Mouse (Mus musculus): Measurements from ENCODE around the gene Psma5.

Gene Psma5

DNA sequence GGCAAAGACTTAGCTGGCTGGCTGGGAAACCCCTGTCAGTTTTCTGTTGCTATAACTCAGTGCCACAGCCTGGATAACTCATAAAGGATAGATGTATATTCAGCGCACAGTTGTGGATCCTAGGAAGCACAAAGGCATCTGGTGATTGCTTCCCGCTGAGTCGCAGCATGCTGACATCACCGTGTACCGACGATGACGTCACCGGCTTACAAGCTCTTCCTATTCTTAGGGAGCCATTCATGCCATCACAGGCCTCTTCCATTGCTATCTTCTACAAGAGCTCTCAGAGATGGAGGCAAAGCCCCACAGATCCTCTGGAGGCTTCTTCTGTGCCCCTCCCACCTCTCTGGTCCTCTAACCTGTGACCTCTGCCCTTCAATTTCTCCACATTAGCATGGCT lies 47.0 kb downstream of the Psma5 start:
- intact Hi-C loops (cut with DNase I): no loop called here

DNA sequence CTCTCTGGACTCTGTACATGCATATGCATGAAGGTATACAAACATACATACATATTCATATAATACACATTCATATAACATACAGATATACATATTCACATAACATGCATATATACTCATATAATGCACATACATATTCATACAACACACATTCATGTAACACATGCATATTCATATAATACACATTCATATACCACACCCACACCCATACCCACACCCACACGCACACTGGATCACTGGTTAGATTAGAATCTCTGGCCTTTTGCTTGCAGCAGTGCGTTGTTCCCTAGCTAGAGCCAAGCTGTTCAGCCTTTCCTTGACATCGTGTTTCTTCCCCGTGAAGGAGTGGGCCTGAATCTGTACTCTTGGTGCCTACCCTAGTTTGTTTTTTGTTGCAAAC lies 48.0 kb downstream of the Psma5 start:
- intact Hi-C loops (cut with DNase I): no loop called here

DNA sequence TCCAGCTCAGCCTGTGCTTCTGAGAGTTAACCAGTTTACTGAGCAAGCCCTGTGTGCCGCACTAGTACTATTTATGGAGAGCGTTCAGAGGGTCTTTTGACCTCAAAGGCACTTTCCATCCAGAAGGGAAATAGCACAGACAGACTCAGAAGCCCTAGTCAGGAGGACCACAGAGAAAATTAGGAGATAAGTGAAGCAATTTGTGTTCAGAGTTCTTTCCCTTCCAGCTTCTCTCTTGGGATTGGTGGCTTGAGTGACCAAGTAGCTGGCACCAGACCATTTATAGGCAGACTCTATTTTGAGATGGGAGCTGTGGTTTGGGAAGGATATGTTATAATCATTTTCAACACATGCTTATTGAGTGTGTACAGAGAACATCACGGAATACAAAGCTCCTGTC lies 49.7 kb downstream of the Psma5 start:
- intact Hi-C loops (cut with DNase I): no loop called here

DNA sequence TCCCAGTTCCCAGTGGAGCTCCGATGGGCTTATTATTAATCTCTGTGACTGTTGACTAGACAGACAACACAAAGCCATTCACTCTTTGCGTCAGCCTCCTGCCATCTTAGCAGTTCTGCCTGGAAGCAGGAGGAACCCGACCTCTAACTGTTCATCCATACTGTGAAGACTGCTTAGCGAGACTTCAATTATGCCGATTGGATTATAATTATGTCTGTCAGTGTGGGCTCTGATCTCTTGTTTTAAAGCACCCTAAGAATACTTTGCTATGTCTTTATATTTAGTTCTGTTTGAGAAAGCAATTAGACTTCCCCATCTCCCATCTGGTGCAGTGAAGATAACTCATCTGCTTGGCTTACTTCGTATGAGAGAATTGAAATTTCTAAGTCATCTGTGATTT lies 50.8 kb downstream of the Psma5 start:
- intact Hi-C loops (cut with DNase I): no loop called here

DNA sequence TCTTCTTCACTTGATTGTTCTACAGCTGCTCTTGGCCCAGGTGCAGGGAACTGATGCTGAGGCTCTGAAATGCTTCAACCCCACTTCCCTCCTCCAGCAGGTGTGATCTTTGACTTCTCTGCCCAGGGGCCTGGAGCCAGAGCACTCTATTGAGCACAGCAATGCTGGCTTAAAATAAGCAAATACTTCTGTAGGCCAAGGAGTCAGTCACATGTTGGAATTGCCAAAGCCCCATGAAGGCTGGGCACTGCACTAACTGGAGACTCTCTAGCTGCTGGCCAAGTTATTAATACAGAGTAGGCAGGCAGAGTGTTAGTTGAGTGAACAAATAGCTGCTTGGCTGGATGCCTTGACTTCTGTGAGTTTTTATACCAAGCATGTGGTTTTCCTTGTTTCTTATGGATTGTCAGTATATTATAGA lies 54.2 kb downstream of the Psma5 start:
- intact Hi-C loops (cut with DNase I): no loop called here

DNA sequence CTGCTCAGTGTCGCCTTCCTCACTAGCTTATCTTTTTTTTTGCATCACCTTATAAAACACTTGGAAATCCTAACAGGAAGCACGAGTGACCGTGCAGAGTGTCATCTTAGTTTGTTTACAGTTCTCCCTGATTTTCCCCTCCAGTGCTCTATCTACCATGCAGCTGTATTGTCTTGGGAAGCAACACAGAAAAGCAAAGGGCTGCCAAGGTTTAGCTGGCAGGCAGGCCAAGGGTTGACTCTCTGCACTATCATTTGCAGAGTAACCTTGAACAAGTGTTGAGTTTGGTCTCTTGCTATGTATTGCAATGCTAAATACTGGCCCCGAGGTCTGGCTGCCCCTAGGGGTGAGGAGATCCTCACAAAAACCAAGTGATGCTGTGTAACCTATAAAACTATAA lies 55.0 kb downstream of the Psma5 start:
- intact Hi-C loops (cut with DNase I): no loop called here

DNA sequence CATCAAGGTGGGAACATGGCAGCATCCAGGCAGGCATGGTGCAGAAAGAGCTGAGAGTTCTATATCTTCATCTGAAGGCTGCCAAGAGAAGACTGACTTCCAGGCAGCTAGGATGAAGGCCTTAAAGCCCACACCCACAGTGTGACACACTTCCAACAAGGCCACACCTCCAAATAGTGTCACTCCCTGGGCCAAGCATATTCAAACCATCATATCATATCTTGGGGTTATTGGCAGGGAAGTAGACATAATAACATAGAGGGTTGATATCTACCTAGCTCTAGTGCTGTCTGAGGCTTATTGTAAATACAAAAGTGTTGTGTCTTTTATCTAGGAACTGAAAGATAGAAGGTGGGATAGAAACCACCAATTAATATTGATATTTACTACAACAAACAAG lies 55.7 kb downstream of the Psma5 start:
- intact Hi-C loops (cut with DNase I): no loop called here

DNA sequence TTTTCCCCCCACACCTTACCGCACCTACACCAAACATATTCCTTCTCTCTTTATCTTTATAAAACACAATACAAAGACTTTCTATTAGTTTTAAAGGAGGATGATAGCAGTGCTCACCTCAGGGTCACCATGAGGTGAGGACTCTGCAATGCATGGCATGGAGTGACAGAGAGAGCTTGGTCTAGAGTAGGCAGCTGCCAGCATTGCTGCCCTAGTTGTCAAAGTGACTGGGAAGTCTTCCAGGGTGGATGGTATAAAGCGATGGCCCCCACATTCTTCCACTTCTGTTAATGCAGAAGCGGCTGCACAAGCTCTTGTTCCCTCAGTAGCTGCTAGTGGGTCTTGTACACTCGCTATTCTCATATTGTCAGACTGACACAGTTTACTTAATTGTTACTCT lies 56.4 kb downstream of the Psma5 start:
- intact Hi-C loops (cut with DNase I): no loop called here

DNA sequence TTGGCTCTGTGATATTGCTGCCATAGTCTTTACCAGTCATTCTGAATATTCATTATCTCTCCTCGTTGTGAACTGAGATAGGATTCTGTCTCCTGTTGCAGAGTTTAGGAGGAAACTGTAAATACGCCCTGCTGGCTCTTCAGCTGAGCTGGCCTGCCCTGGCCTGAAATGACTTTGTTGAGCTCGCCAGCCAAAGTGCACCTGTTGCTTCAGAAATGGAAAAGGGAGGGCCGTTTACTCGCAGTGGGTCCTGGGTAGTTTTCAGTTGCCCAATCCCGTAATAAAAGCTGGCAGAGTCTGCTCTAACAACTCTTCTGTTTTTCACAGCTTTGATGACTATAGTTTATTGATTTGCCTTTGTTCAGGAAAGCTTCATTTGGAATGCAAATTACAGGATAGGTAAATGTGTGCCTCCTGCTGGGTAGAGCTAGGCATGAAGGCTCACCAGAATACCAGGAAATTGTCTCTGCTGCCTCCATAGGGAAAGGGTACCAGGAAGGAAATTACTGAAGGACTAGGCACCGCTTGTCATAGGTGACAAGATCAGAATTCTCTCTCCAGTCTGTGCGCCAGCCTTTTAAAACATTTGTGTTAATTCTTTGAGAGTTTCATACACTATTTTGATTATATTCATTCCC lies 57.4 kb downstream of the Psma5 start:
- intact Hi-C loops (cut with DNase I): no loop called here

DNA sequence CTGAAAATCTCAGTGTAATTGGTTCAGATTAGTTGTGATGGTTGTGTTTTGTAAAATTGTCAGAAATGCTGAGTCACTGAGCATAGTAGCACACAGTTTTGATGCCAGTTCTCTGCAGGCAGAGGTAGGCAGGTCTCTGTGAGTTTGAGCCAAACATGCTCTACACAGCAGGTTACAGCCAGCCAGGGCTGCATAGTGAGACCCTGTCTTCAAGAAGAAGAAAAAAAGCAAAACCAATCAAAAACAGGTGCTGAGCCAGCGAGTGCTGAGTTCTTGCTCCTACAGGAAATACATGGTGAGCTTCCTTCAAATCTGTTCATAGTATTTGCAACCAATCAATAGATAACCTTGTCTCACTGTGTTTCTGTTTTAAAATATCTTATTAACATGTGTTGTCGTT lies 61.8 kb downstream of the Psma5 start:
- intact Hi-C loops (cut with DNase I): no loop called here

DNA sequence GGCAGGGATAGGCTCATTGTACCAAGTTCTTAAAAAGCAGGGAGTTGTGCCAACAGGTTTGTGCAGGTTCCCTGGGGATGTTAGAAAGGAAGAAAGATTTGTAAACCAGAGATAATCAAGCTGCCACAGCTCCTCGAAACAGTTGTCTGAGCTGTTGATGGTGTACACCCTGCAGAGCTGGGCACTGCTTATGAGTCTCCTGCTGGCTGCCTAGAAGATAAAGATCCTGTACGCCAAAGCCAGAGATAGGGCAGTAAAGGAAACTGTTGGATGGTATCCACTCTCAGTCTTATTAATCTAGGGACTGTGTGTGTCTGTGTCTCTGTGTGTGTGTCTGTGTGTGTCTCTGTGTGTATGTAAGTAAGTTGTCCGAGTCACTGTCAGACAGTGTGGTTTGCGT lies 64.9 kb downstream of the Psma5 start:
- intact Hi-C loops (cut with DNase I): no loop called here

DNA sequence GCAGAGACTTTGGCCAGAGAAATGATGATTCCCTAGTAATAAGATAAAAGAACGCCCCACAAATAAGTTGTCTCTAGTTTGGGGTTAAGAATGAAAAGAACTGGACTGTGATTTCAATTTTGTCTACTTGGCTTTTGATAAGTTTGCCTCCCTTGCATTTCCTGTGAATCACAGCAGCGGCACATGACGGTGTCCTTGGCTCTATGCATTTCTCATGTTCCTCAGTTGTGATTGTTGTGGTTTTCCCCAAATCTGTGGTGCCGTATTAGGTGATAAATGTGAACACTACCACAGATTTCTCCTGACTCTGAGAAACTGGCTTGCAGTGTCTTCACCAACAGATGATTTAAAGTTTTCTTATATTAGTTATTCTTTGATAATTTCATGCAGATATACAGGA lies 65.4 kb downstream of the Psma5 start:
- intact Hi-C loops (cut with DNase I): no loop called here

DNA sequence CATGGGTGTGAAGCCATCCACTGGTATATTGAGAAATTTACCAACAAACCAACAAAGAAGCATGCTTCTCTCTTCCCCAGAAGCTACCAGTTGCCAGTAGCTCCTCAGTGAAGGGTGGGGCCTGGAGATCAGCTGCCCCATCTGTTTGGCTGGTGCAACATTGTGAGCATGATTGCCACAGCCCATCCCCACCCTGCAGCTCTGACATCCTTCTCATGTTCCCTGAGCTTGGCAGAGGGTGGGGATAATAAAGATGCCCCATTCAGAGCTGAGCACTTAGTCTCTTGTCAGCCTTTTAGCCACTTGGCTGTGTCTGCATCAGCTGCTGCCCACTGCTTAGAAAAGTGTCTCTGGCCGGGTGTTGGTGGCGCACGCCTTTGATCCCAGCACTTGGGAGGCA lies 66.2 kb downstream of the Psma5 start:
- intact Hi-C loops (cut with DNase I): no loop called here

DNA sequence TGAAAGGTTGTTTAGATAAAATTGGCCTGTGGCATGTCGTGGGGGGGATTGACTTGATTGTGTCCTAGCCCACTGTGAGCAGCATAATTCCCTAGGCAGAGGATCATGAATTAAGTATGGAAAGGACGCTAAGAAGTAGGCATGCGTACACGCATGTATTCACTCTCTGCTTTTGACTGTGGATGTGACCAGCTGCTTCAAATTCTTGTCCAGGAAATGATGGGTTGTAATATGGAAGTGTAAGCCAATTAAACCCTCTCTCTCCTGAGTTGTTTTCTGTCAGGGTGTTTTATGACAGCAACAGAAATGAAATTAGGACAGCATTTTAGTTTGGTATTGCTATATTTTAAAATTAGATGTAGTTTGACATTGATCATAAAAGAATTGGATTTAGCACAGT lies 68.1 kb downstream of the Psma5 start:
- intact Hi-C loops (cut with DNase I): no loop called here

DNA sequence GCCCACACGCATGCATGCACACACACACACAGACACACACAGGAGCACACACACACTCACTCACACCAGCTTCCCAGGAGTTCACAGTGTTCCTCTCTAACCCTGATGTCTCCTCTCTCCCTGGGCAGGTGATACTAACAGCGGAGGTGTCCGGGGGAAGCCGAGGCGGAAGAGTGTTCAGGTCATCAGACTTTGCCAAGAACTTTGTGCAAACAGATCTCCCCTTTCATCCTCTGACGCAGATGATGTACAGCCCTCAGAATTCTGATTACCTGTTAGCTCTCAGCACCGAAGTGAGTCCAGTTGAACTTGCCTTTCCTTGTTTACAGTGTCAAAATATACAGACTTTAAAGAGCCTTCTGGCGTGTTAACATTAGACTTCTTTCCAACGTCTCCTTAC lies 68.8 kb downstream of the Psma5 start:
- intact Hi-C loops (cut with DNase I): no loop called here

DNA sequence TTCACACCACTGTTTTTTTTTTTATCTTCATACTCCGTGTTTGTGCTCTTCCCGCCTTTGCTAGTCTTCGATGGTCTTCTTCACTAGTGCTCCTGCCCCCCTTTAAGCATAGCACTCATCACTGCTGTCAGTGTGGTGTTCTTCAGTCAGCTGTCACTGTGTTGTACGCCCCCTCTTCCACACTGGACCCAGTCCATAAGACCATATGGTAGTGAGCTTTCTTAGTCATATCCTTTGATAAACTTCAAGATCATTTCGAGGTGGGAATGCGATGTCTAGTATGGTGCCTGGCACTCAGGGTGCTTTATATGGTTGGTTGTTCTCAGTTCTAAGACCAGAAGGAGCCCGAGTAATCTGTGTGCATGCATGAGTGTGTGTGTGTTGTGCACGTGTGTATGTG lies 70.5 kb downstream of the Psma5 start:
- intact Hi-C loops (cut with DNase I): no loop called here

DNA sequence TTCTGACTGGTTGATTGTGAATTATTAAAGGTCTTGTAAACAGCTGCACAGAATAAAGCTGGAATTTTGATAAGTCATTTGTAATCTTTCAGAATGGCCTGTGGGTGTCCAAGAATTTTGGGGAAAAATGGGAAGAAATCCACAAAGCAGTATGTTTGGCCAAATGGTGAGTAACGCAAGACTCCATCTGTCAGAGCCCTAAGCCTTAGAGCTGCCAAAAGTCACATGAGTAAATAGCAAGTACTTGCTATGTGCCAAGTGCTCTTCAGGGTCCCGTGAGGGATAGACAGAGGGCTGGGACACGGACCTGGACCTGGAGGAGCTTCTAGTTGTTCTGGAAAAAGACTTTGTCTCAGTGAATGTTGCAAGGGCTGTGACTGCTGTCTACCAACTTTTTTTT lies 71.2 kb downstream of the Psma5 start:
- intact Hi-C loops (cut with DNase I): no loop called here

DNA sequence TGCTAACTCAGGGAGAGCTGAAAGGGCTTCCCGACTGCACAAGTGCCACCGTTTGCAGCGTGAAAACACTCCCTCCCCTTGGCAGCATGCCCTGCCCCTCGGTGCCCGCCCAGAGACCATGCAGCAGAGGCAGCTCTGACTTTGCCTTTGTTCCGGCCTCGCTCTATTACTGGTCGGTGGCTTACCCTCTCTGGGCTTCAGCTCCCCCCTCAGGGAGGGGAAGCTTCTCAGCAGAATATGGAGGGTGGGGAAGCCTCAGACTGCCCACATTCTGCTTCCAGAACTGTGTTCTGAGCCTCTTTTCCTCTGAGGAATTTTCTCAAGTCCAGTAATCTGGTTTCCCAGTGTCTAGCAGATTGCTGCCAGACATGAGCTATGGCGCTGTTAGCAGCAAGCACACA lies 71.7 kb downstream of the Psma5 start:
- intact Hi-C loops (cut with DNase I): no loop called here
